Mouse (Mus musculus) heart, adult 11 months (tissue): ENCODE measurements around the gene Ces1e.
"Not testable (repeated sequence)": the region's sequence is repeated elsewhere in the genome, so short reads cannot be mapped to it uniquely, and the experiment has no call there.

ENCODE experiments used
- DNase-seq: peaks from one replicate; pipeline ENCODE4 v3.0.0; 2022

The Ces1e gene

GRCm38 (mm10) chr8:93229446-93229845, at the start of gene Ces1e:
TSS of gene Ces1e (minus strand) at chr8:93229619.
- DNase-seq, result peak; percentile 30

- DNase-seq, result no peak
Observed at GRCm38 (mm10) chr8:93278176-93278805, 48.9 kb upstream of the Ces1e start.

DNA sequence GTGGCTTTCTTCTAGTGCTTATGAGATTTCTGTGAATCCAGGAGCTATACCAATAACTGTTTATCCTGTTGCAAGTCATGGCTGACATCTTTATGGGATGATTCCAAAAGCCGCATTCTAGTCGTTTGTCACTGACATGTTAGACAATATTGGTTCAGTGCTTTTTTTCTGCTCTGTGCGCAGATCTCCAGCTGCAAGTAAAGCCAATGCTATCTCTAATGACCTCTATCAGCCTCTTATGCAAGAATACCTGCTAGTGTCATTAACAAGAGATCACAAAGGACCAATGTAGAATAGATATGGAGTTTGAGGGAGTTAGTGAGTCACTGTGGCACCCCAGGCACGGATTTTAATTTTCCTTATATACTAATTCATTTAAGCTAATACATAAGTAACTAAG, 45.2 kb upstream of the Ces1e start:
- DNase-seq, result peak; percentile 60

DNA sequence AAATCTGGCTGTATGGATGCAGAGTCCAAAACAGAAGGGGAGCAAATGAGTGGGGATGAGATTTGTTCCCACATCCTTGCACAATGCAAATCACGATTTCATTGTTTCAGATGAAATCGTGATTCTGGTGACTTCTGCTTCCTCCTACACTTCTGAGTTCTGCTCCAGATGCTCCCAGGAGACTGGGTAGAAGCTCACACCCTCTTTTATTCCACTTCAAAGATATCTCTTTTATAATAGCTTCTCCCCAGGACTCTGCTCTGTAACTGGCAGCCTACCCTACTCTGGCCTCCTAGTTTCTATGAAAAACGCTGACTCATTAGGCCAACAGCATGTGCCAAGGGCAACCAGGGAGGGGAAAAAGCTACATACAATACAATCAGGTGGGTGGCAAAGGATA, 43.9 kb upstream of the Ces1e start:
- peak; percentile 85 for DNase-seq

DNA sequence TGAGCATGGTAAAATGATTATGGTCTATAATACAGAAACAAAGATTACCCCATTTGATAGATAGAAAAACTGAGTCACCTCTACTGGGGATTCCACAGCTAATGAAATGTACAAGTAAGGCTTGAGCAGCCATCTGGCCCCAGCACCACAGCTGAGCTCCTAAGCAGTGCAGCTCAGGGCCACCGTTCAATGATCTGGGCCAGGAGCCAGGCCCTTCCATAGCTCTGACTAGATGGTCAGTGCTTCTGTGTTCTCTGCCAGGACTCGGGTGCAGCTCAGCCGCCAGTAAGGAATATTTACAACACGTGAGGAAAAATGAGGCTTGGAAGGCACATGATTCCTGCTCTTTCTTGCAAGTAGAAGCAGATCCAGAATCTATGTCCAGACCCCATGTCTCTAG, 43.3 kb upstream of the Ces1e start:
- DNase-seq, result peak; percentile 90

GRCm38 (mm10) chr8:93261436-93261835, 32.0 kb upstream of the Ces1e start:
- peak; percentile 50 for DNase-seq

- DNase-seq, result no peak
Observed at GRCm38 (mm10) chr8:93252400-93252925, 23.0 kb upstream of the Ces1e start.

DNA sequence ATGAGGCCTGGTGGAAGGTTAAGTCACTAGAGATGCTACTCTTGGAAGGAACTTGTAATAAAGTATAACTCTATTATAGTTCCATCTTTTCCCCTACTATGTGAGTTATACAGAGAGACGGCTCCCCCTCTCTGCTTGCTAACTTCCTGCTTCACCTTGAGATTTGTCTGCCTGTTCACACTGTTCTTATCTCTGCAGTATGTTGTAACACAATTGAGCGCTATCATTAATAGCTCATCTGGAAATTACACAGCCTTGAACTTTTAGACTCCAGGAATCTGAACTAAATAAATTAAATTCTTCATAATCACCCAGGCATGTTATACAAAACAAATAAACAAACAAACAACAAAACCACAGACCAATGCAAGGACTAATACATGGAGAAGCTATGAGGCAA, 16.6 kb upstream of the Ces1e start:
- DNase-seq, result no peak

GRCm38 (mm10) chr8:93239884-93240283, 10.5 kb upstream of the Ces1e start:
- no peak for DNase-seq

- peak; percentile 28 for DNase-seq
Observed at GRCm38 (mm10) chr8:93235681-93236080, 6.3 kb upstream of the Ces1e start.

DNA sequence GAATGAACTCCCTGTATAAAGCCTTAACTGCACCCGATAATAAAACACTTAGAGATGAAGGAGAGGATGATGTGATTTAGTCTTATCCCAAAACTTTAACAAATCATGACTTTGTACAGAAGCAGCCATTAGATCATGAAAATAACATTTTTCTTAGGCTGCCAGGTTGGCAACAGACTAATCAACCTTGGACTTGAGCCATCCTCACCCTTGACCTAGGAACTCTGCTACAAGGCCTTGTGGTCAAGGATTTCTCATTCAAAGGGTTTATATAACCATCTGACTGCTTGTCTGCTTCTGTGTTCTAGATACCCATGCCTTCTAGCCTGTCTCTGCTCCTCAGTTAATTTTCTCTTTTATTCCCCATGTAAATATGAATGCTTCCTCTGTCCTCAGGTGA, 5.3 kb upstream of the Ces1e start:
- peak; percentile 29 for DNase-seq

DNA sequence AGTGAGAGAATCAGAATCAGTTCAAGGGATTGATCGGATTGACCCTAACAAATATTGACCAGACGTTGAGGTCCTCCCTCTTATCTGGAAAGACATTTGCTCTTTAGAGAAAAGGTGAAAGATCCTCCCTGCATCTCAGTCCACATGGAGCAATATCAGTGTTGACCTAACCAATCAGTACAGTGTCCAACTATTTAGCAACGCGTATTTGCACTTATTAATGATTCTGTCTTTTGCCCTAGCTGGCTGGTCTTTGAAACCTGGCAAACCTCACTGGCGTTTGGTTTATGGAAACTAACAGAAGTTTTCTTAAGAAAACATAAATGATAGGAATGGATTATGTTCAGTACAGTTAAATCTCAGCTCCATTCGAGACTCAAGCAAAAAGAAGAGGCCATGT, 4.6 kb upstream of the Ces1e start:
- peak; percentile 55 for DNase-seq

GRCm38 (mm10) chr8:93228673-93229370, 597 bp downstream of the Ces1e start:
- peak; percentile 77 for DNase-seq

- not testable (repeated sequence) for DNase-seq
Observed at GRCm38 (mm10) chr8:93226471-93226870, 2.9 kb downstream of the Ces1e start.

- DNase-seq, result no peak
Observed at GRCm38 (mm10) chr8:93221896-93222295, 7.5 kb downstream of the Ces1e start.

DNA sequence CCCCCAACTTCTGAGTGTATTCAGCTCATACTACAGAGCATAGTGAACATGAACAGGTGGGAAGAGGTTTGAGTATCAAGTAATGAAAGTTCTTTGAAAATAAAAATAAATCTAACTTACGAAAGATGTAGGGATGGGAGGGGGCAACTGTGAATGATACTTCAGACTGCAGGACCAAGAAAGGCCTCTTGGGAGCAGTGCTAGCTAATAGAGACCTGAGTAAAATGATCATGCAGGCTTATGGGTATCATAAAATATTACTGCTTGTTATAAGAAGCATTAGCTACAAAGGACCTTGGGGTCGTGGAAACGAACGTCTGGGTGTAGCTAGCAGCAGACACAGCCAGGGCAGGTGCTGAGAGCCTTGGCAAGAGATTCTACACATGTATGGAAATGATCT, 11.6 kb downstream of the Ces1e start:
- DNase-seq, result no peak

GRCm38 (mm10) chr8:93217375-93217774, 12.0 kb downstream of the Ces1e start:
- peak; percentile 98 for DNase-seq

DNA sequence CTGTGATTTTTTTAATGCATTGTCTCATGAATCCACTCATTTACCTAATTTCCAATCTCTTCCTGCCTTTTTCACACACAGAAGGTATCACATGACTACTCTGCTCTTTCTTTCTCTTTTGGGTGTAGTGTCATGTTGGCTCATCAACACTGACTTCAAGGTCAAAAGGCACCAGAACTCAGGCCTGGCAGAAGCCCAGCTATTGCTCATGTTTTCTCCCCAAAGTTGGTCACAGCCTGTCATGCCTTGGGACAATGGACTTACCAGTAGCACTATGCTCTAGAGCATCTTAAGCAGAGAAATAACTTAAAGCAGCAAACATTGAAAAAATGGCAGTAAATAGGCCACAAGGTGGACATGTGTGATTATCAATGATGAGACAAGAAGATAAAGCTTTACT, 18.3 kb downstream of the Ces1e start:
- DNase-seq, result no peak

- DNase-seq, result peak; percentile 94
Observed at GRCm38 (mm10) chr8:93199146-93199545, 30.3 kb downstream of the Ces1e start.

DNA sequence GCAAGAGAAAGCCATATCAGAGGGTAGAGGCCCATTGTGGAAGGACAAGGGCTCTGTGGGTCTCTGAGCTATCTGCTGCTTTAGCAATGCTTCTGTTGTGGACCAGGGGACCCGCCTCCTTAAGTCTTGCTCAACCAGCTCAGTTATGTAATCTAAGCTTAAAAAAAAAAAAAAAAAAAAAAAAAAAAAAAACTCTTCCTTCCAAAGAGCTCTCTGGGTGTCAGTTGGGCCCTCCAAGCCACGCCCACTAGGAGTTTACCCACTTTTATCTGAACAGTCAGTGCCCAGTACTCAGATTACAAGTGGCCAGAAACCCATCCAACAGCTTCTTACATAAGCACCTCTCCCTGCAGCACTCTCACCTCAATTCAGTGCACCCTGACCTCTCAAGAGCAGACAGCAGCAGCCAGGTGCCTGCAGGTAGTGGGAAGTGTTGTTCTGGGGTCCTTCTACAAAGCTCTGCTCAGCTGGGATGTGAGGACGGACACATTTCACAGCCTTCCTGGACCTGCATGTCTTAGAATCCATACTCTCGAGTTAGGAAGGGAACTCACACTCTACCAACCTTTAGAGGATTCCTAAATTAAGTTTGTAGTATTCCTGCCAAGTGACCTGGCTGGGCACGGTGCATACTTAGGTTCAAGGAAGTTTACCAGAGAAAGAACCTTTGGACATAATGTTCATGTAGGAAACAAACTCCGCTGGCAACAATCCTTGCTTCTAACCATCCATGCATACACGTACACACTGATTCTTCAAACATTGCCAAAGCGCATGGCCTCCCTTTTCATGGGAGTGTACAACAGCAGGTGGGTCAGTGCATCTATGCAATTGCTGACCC, 31.5 kb downstream of the Ces1e start, which contains the start of gene Ces1d:
Ces1d (minus strand) TSS at position 154 of the 841 bp plus-strand sequence.
- DNase-seq, result peak; percentile 99

GRCm38 (mm10) chr8:93196436-93196835, 33.0 kb downstream of the Ces1e start:
- DNase-seq, result peak; percentile 51

DNA sequence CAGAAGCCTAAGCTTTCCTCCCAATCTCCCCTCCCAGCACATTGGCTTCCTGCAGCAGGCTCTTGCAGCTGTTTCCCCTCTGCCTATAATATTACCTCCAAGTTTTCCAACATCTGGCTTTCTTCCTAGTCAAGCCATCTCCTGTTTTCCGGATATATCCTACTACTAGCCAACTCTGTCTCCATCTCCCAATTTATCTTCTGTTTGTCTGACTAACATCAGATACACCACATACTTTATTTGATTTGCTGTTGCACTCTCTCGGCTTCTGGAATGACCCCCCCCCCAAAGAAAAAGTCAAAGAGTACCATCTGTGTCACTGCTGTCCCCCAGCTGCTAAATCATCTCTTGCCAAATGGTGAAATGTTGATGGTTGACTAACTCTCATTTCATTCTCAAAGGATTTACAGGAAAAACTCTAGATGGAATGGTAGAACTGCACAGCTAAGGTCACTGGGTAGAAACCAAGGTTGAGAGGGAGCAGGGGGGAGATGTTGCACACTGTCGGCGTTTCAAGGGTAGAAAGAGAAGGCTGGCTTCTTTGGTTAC, 48.8 kb downstream of the Ces1e start:
- peak; percentile 96 for DNase-seq

- DNase-seq, result peak; percentile 83
Observed at GRCm38 (mm10) chr8:93176593-93176992, 52.8 kb downstream of the Ces1e start.
